Mouse (Mus musculus): ENCODE data around the gene Clcn5. TPM values are rescaled to one million over a fixed set of nuclear protein-coding genes. Genes with fewer than 3 reads are reported as not detected.

Clcn5 gene
- polyA plus RNA-seq, 1 experiment from 2014 or later = 12.0 TPM

- 85% methylated on average over 5 of the region's 5 CpGs for WGBS
- no peak overlapping the region for H3K4me3 ChIP-seq (ENCODE audit: low read depth, low read length)
- no peaks in the 10 kb centered on the region for H3K4me1 ChIP-seq (replicated peaks; ENCODE audit: control insufficient read depth, insufficient read depth, low read length)
- no peak overlapping the region for H3K9ac ChIP-seq (ENCODE audit: low read depth, low read length)
- no peak overlapping the region for H3K27ac ChIP-seq (ENCODE audit: low read depth, low read length)
- ATAC-seq (ENCODE audit: low FRiP score) = no peak
- H3K36me3 ChIP-seq (ENCODE audit: control insufficient read depth, insufficient read depth, low read length) = no peaks in the 10 kb centered on the region
- no peaks in the 10 kb centered on the region for H3K9me3 ChIP-seq (ENCODE audit: control insufficient read depth, low read length)
- no peak overlapping the region for H3K4me2 ChIP-seq (replicated peaks; ENCODE audit: low read depth, low read length)
- no peak for DNase-seq (ENCODE audit: low spot score)
- no peaks in the 10 kb centered on the region for H3K27me3 ChIP-seq (ENCODE audit: control insufficient read depth, insufficient read depth, low read length)
Measured at GRCm38 (mm10) chrX:7168799-7169198, 150.4 kb downstream of the Clcn5 start.

- no peaks in the 10 kb centered on the region for H3K4me1 ChIP-seq (replicated peaks; ENCODE audit: control insufficient read depth, insufficient read depth, low read length)
- no peaks in the 10 kb centered on the region for H3K9me3 ChIP-seq (ENCODE audit: control insufficient read depth, low read length)
- no peak overlapping the region for H3K4me2 ChIP-seq (replicated peaks; ENCODE audit: low read depth, low read length)
- 82% methylated on average over 3 of the region's 3 CpGs for WGBS
- no peak overlapping the region for H3K9ac ChIP-seq (ENCODE audit: low read depth, low read length)
- DNase-seq (ENCODE audit: low spot score) = no peak
- H3K27me3 ChIP-seq (ENCODE audit: control insufficient read depth, insufficient read depth, low read length) = no peaks in the 10 kb centered on the region
- ATAC-seq (ENCODE audit: low FRiP score) = no peak
- no peak overlapping the region for H3K27ac ChIP-seq (ENCODE audit: low read depth, low read length)
- H3K4me3 ChIP-seq (ENCODE audit: low read depth, low read length) = no peak overlapping the region
- H3K36me3 ChIP-seq (ENCODE audit: control insufficient read depth, insufficient read depth, low read length) = no peaks in the 10 kb centered on the region
Measured at GRCm38 (mm10) chrX:7157976-7158375, 161.2 kb downstream of the Clcn5 start.

- no peaks in the 10 kb centered on the region for H3K4me1 ChIP-seq (replicated peaks; ENCODE audit: control insufficient read depth, insufficient read depth, low read length)
- H3K9ac ChIP-seq (ENCODE audit: low read depth, low read length) = no peak overlapping the region
- 76% methylated on average over 6 of the region's 6 CpGs for WGBS
- H3K9me3 ChIP-seq (ENCODE audit: control insufficient read depth, low read length) = no peaks in the 10 kb centered on the region
- no peak overlapping the region for H3K27ac ChIP-seq (ENCODE audit: low read depth, low read length)
- H3K27me3 ChIP-seq (ENCODE audit: control insufficient read depth, insufficient read depth, low read length) = no peaks in the 10 kb centered on the region
- H3K4me3 ChIP-seq (ENCODE audit: low read depth, low read length) = no peak overlapping the region
- no peak for ATAC-seq (ENCODE audit: low FRiP score)
- no peak overlapping the region for H3K4me2 ChIP-seq (replicated peaks; ENCODE audit: low read depth, low read length)
- DNase-seq (ENCODE audit: low spot score) = no peak
- no peaks in the 10 kb centered on the region for H3K36me3 ChIP-seq (ENCODE audit: control insufficient read depth, insufficient read depth, low read length)
Measured at GRCm38 (mm10) chrX:7156026-7156732, 163.0 kb downstream of the Clcn5 start.

- Histone ChIP-seq H3K4me3 (ENCODE audit: low read depth, low read length) (no peak overlapping the region), H3K27ac (ENCODE audit: low read depth, low read length) (no peak overlapping the region), H3K9ac (ENCODE audit: low read depth, low read length) (no peak overlapping the region), H3K4me1 (replicated peaks; ENCODE audit: control insufficient read depth, insufficient read depth, low read length) (no peaks in the 10 kb centered on the region), H3K4me2 (replicated peaks; ENCODE audit: low read depth, low read length) (no peak overlapping the region), H3K36me3 (ENCODE audit: control insufficient read depth, insufficient read depth, low read length) (no peaks in the 10 kb centered on the region), H3K9me3 (ENCODE audit: control insufficient read depth, low read length) (no peaks in the 10 kb centered on the region), H3K27me3 (ENCODE audit: control insufficient read depth, insufficient read depth, low read length) (no peaks in the 10 kb centered on the region)
- DNase-seq (ENCODE audit: low spot score) = no peak
- WGBS = 84% methylated on average over 4 of the region's 4 CpGs
- ATAC-seq (ENCODE audit: low FRiP score) = no peak
Measured at GRCm38 (mm10) chrX:7150129-7150528, 169.0 kb downstream of the Clcn5 start.

GRCm38 (mm10) chrX:7146156-7146555 is 173.0 kb downstream of the Clcn5 start:
- Histone ChIP-seq H3K4me3 (ENCODE audit: low read depth, low read length) (no peak overlapping the region), H3K27me3 (ENCODE audit: control insufficient read depth, insufficient read depth, low read length) (no peaks in the 10 kb centered on the region), H3K9me3 (ENCODE audit: control insufficient read depth, low read length) (no peaks in the 10 kb centered on the region), H3K4me1 (replicated peaks; ENCODE audit: control insufficient read depth, insufficient read depth, low read length) (no peaks in the 10 kb centered on the region), H3K9ac (ENCODE audit: low read depth, low read length) (no peak overlapping the region), H3K4me2 (replicated peaks; ENCODE audit: low read depth, low read length) (no peak overlapping the region), H3K27ac (ENCODE audit: low read depth, low read length) (no peak overlapping the region), H3K36me3 (ENCODE audit: control insufficient read depth, insufficient read depth, low read length) (no peaks in the 10 kb centered on the region)
- WGBS = 60% methylated on average over 7 of the region's 7 CpGs
- DNase-seq (ENCODE audit: low spot score) (no peak), ATAC-seq (ENCODE audit: low FRiP score) (no peak)

- WGBS = 67% methylated on average over 4 of the region's 4 CpGs
- no peak for DNase-seq (ENCODE audit: low spot score)
- H3K9me3 ChIP-seq (ENCODE audit: control insufficient read depth, low read length) = no peaks in the 10 kb centered on the region
- ATAC-seq (ENCODE audit: low FRiP score) = no peak
- no peaks in the 10 kb centered on the region for H3K36me3 ChIP-seq (ENCODE audit: control insufficient read depth, insufficient read depth, low read length)
- no peaks in the 10 kb centered on the region for H3K4me1 ChIP-seq (replicated peaks; ENCODE audit: control insufficient read depth, insufficient read depth, low read length)
- no peaks in the 10 kb centered on the region for H3K27me3 ChIP-seq (ENCODE audit: control insufficient read depth, insufficient read depth, low read length)
- no peak overlapping the region for H3K9ac ChIP-seq (ENCODE audit: low read depth, low read length)
- H3K4me2 ChIP-seq (replicated peaks; ENCODE audit: low read depth, low read length) = no peak overlapping the region
- H3K4me3 ChIP-seq (ENCODE audit: low read depth, low read length) = no peak overlapping the region
- no peak overlapping the region for H3K27ac ChIP-seq (ENCODE audit: low read depth, low read length)
Measured at GRCm38 (mm10) chrX:7121618-7122280, 197.4 kb downstream of the Clcn5 start.

- H3K4me2 ChIP-seq (replicated peaks; ENCODE audit: low read depth, low read length) = no peak overlapping the region
- H3K36me3 ChIP-seq (ENCODE audit: control insufficient read depth, insufficient read depth, low read length) = no peaks in the 10 kb centered on the region
- H3K4me3 ChIP-seq (ENCODE audit: low read depth, low read length) = no peak overlapping the region
- H3K4me1 ChIP-seq (replicated peaks; ENCODE audit: control insufficient read depth, insufficient read depth, low read length) = no peaks in the 10 kb centered on the region
- no peaks in the 10 kb centered on the region for H3K9me3 ChIP-seq (ENCODE audit: control insufficient read depth, low read length)
- ATAC-seq (ENCODE audit: low FRiP score) = no peak
- no peak for DNase-seq (ENCODE audit: low spot score)
- WGBS = 79% methylated on average over 3 of the region's 3 CpGs
- H3K27me3 ChIP-seq (ENCODE audit: control insufficient read depth, insufficient read depth, low read length) = no peaks in the 10 kb centered on the region
- H3K9ac ChIP-seq (ENCODE audit: low read depth, low read length) = no peak overlapping the region
- H3K27ac ChIP-seq (ENCODE audit: low read depth, low read length) = no peak overlapping the region
Measured at GRCm38 (mm10) chrX:7114885-7115284, 204.3 kb downstream of the Clcn5 start.

All from hindbrain, embryonic 11.5 days (tissue).